Mouse (Mus musculus) MEL (cell line): ENCODE data around the gene Elmsan1.

Experiments
- BHLHE40 ChIP-seq: IDR thresholded peaks from 2 replicates; pipeline ENCODE4 v1.6.1; 2012; ENCODE audit warnings: low read depth, mild to moderate bottlenecking, inconsistent platforms, low read length, improper control_type of control experiment, borderline replicate concordance
- CHD1 ChIP-seq: IDR thresholded peaks from 2 replicates; pipeline ENCODE4 v1.6.1; 2012; ENCODE audit warnings: low read depth, mild to moderate bottlenecking, inconsistent platforms, low read length, improper control_type of control experiment
- SIN3A ChIP-seq: IDR thresholded peaks from 2 replicates; pipeline ENCODE4 v1.6.1; 2012; ENCODE audit warnings: low read length, improper control_type of control experiment, inconsistent platforms

- TF ChIP-seq CHD1 (no peak), SIN3A (no peak), BHLHE40 (no peak)
Measured at GRCm38 (mm10) chr12:84186950-84187349, 31.7 kb downstream of the Elmsan1 start.
